8 mouse cellular contexts compared by ENCODE assay signal in the genomic region with DNA sequence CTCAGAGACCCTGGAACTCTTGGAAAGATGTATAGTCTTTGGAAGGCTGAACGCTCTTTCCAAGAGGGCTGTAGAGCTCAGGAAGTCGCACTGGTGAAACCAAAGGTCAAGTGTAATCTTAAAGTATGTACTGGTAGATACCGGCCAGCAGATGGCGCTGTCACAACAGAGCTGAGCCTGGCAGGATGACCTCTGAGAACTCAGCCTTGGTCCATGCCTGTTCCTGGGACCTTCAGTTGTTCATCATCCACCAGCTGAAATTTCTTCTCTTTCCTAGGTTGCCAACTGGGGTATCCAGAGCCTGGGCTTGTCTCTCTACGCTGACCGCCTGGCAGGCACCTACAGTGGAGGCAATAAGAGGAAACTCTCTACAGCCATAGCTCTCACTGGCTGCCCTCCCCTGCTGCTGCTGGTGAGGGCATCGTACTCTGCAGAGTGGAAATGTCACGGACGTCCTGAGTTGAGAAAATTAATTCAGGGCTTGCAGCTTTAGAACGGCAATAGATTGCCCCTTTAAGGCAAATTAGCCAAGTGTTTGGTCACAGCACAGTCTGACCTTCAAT.
DNase-seq lines count a peak whose midpoint lies in the region; ATAC-seq lines count a peak whose summit lies in the region.

No protein-coding gene starts in this region.

- H3K27me3 ChIP-seq in forebrain, embryonic 11.5 days (ENCODE audit: control insufficient read depth, insufficient read depth, low read length) = no peaks in the 10 kb centered on the region
- H3K27me3 ChIP-seq in forebrain, embryonic 12.5 days = peaks cover 11% of the 10 kb centered on the region
- no peaks in the 10 kb centered on the region for H3K27me3 ChIP-seq in heart, embryonic 16.5 days (ENCODE audit: control insufficient read depth, insufficient read depth, low read length)

- no peak overlapping the region for H3K4me3 ChIP-seq in forebrain, embryonic 11.5 days (ENCODE audit: low read depth, low read length)
- no peak overlapping the region for H3K4me3 ChIP-seq in forebrain, embryonic 12.5 days (replicated peaks)
- H3K4me3 ChIP-seq in heart, embryonic 16.5 days (ENCODE audit: low read length) = no peak overlapping the region

- no peak overlapping the region for H3K9ac ChIP-seq in forebrain, embryonic 11.5 days (ENCODE audit: low read length)
- H3K9ac ChIP-seq in forebrain, embryonic 12.5 days = no peak overlapping the region
- no peak overlapping the region for H3K9ac ChIP-seq in heart, embryonic 16.5 days (ENCODE audit: low read length)

- H3K9me3 ChIP-seq in forebrain, embryonic 11.5 days (ENCODE audit: control insufficient read depth, low read length) = no peaks in the 10 kb centered on the region
- no peaks in the 10 kb centered on the region for H3K9me3 ChIP-seq in forebrain, embryonic 12.5 days
- no peaks in the 10 kb centered on the region for H3K9me3 ChIP-seq in heart, embryonic 16.5 days (replicated peaks; ENCODE audit: control insufficient read depth, low read length)

- 0 out of 2 replicates have a peak, but pooled peaks have one; percentile 4 for ATAC-seq in forebrain, embryonic 11.5 days (replicated peaks; ENCODE audit: low FRiP score)
- no peak for ATAC-seq in forebrain, embryonic 12.5 days (ENCODE audit: low FRiP score)
- ATAC-seq in heart, embryonic 16.5 days (replicated peaks; ENCODE audit: extremely low read depth, insufficient read depth, low FRiP score) = 0 out of 2 replicates have a peak, but pooled peaks have one; percentile 18
- ATAC-seq in megakaryocyte progenitor cell, adult 5-6 weeks (replicated peaks; ENCODE audit: poor library complexity) = peak; percentile 92

- H3K4me1 ChIP-seq in forebrain, embryonic 11.5 days (replicated peaks; ENCODE audit: control insufficient read depth, insufficient read depth, low read length) = 0 out of 2 replicates have a peak, but pooled peaks cover 3% of the 10 kb centered on the region
- peaks cover 10% of the 10 kb centered on the region; the same call in 1 of the 2 replicates for H3K4me1 ChIP-seq in forebrain, embryonic 12.5 days
- H3K4me1 ChIP-seq in heart, embryonic 16.5 days (ENCODE audit: control insufficient read depth, insufficient read depth, low read length) = peaks cover 4% of the 10 kb centered on the region; the same call in 1 of the 2 replicates

- WGBS in forebrain, embryonic 11.5 days = 46% methylated on average over 10 of the region's 10 CpGs
- WGBS in forebrain, embryonic 12.5 days = 44% methylated on average over 10 of the region's 10 CpGs
- WGBS in heart, embryonic 16.5 days = 47% methylated on average over 10 of the region's 10 CpGs

- H3K27ac ChIP-seq in forebrain, embryonic 11.5 days (ENCODE audit: low read depth, low read length) = no peak overlapping the region
- no peak overlapping the region for H3K27ac ChIP-seq in forebrain, embryonic 12.5 days
- no peak overlapping the region for H3K27ac ChIP-seq in heart, embryonic 16.5 days (ENCODE audit: low read length)

- DNase-seq in forebrain, embryonic 11.5 days (ENCODE audit: low spot score) = peak; percentile 78
- peak; percentile 27 for DNase-seq in T-cell, adult 2 months (ENCODE audit: low spot score)
- peak; percentile 86 to 88 for DNase-seq in cerebellum, postnatal 14 days
- peak; percentile 40 to 66 for DNase-seq in layer of hippocampus, postnatal 10 days (ENCODE audit: low spot score in 2 of 2)
- peak; percentile 41 to 78 for DNase-seq in spleen, postnatal 10 days (ENCODE audit: low spot score in 2 of 2)

- H3K36me3 ChIP-seq in forebrain, embryonic 11.5 days (ENCODE audit: control insufficient read depth, insufficient read depth, low read length) = no peaks in the 10 kb centered on the region
- no peaks in the 10 kb centered on the region for H3K36me3 ChIP-seq in forebrain, embryonic 12.5 days (replicated peaks)
- no peaks in the 10 kb centered on the region for H3K36me3 ChIP-seq in heart, embryonic 16.5 days (ENCODE audit: control insufficient read depth, insufficient read depth)

- H3K4me2 ChIP-seq in forebrain, embryonic 11.5 days (ENCODE audit: low read depth, low read length, severe bottlenecking) = no peak overlapping the region
- H3K4me2 ChIP-seq in forebrain, embryonic 12.5 days = no peak overlapping the region
- H3K4me2 ChIP-seq in heart, embryonic 16.5 days (ENCODE audit: low read depth, low read length) = no peak overlapping the region

Comparison
In these comparisons a context has a peak if more than half of its experiments do, and no peak if none do; other contexts are left out.
1. DNase-seq: peak in every context shown above with its lines; median percentile 87 in cerebellum, postnatal 14 days; 78 in forebrain, embryonic 11.5 days; 60 in spleen, postnatal 10 days; 53 in layer of hippocampus, postnatal 10 days; 27 in T-cell, adult 2 months.